Mouse (Mus musculus): ENCODE data around the gene Itsn1. TPM values are rescaled to one million over a fixed set of nuclear protein-coding genes. Genes with fewer than 3 reads are reported as not detected.

Itsn1 gene
- polyA plus RNA-seq, 1 experiment from 2014 or later = 54.7 TPM

DNA sequence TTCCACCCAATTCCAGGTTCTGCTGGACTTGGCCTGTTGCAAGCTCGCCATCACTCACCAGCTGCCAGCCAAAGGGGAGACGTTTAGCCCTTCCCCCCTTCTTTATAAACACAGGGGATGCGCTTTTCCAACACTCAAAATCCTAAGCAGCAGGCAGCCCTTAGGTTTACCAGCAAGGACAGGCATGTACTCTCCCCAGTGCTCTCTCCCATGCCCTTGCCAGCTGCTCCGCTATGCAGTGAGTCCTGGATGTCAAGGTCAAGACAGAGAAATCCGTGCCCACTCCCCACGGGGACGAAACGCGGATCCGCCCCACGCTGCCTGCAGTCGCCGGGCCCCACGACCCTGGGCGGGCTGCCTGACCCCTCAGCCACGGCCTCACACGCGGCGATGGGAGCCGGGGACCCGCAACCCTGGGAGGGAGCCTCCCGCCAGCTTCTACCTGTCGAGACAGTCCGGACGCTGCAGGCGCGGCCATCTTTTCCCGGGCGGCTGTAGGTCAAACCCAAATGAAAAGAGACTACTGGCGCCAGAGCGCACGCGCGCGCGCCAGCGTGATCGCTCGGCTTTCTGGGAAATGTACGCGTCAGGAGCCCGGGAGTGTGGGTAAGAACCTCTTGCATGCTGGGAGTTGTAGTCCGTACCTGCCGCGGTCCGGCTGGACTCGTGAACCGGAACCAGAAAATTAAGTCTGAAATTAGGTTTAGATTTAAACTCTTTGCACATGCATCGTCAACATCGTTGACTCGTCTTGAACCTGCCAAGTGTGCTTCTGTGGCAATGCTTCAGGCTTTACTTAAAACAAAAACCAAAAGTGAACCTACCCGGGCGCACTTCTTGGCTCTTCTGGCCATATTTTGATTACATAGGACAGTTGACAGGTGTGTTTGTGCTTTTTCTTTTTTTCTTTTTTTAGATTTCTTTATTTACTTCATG is 202.3 kb downstream of the Itsn1 start:
- peak; percentile 98 for ATAC-seq (ENCODE audit: low read depth)
- H3K9ac ChIP-seq (ENCODE audit: low read depth, low read length) = peak overlapping the region; percentile 98
- H3K4me1 ChIP-seq (ENCODE audit: control insufficient read depth, low read depth, low read length) = peaks cover 7% of the 10 kb centered on the region
- peak overlapping the region; percentile 85 for H3K4me2 ChIP-seq (ENCODE audit: low read depth, low read length)
- H3K9me3 ChIP-seq (replicated peaks; ENCODE audit: control insufficient read depth, low read length) = no peaks in the 10 kb centered on the region
- H3K27me3 ChIP-seq (ENCODE audit: control insufficient read depth, insufficient read depth, low read depth, low read length) = no peaks in the 10 kb centered on the region
- H3K4me3 ChIP-seq (ENCODE audit: low read depth, low read length) = peak overlapping the region; percentile 92
- under 1% methylated on average over 53 of the region's 53 CpGs for WGBS (ENCODE audit: insufficient replicate concordance)
- peak overlapping the region; percentile 80 for H3K27ac ChIP-seq (ENCODE audit: low read length)
- H3K36me3 ChIP-seq (ENCODE audit: control insufficient read depth, insufficient read depth) = peaks cover 31% of the 10 kb centered on the region

DNA sequence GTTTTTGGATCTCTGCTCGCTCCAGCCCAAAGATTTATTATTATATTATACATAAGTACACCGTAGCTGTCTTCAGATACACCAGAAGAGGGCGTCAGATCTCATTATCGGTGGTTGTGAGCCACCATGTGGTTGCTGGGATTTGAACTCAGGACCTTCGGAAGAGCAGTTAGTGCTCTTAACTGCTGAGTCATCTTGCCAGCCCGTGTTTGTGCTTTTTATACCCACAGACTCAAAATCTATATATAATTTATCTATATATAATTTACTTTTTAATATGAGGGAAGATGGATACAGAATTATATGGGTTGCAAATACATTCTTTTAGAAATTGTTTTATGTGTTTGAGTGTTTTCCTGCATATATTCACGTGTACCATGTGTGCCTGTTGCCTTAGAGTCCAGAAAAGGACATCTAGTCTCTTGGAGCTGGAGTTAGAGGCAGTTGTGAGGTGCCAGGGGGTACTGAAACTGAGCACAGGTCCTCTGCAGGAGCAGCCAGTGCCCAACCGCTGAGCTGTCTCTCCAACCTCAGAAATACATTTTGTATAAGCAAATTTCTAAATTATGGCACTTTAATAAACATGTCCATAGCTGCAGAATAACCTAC is 203.1 kb downstream of the Itsn1 start:
- no peak overlapping the region for H3K9ac ChIP-seq (ENCODE audit: low read depth, low read length)
- ATAC-seq (ENCODE audit: low read depth) = no peak
- peaks cover 23% of the 10 kb centered on the region for H3K36me3 ChIP-seq (ENCODE audit: control insufficient read depth, insufficient read depth)
- peaks cover 7% of the 10 kb centered on the region for H3K4me1 ChIP-seq (ENCODE audit: control insufficient read depth, low read depth, low read length)
- peak overlapping the region; percentile 45 for H3K4me2 ChIP-seq (ENCODE audit: low read depth, low read length)
- H3K27me3 ChIP-seq (ENCODE audit: control insufficient read depth, insufficient read depth, low read depth, low read length) = no peaks in the 10 kb centered on the region
- WGBS (ENCODE audit: insufficient replicate concordance) = 40% methylated on average over 8 of the region's 8 CpGs
- no peak overlapping the region for H3K27ac ChIP-seq (ENCODE audit: low read length)
- no peaks in the 10 kb centered on the region for H3K9me3 ChIP-seq (replicated peaks; ENCODE audit: control insufficient read depth, low read length)
- peak overlapping the region; percentile 92 for H3K4me3 ChIP-seq (ENCODE audit: low read depth, low read length)

GRCm38 (mm10) chr16:91932843-91933518 is 203.9 kb downstream of the Itsn1 start:
- 34% methylated on average over 9 of the region's 10 CpGs for WGBS (ENCODE audit: insufficient replicate concordance)
- Histone ChIP-seq H3K4me3 (ENCODE audit: low read depth, low read length) (no peak overlapping the region), H3K9ac (ENCODE audit: low read depth, low read length) (no peak overlapping the region), H3K4me1 (ENCODE audit: control insufficient read depth, low read depth, low read length) (peaks cover 7% of the 10 kb centered on the region), H3K4me2 (ENCODE audit: low read depth, low read length) (peak overlapping the region; percentile 14; the same call in 1 of the 2 replicates), H3K27ac (ENCODE audit: low read length) (no peak overlapping the region), H3K9me3 (replicated peaks; ENCODE audit: control insufficient read depth, low read length) (no peaks in the 10 kb centered on the region), H3K36me3 (ENCODE audit: control insufficient read depth, insufficient read depth) (peaks cover 15% of the 10 kb centered on the region), H3K27me3 (ENCODE audit: control insufficient read depth, insufficient read depth, low read depth, low read length) (no peaks in the 10 kb centered on the region)
- no peak for ATAC-seq (ENCODE audit: low read depth)

GRCm38 (mm10) chr16:91935108-91935507 is 206.0 kb downstream of the Itsn1 start:
- no peaks in the 10 kb centered on the region for H3K27me3 ChIP-seq (ENCODE audit: control insufficient read depth, insufficient read depth, low read depth, low read length)
- H3K4me3 ChIP-seq (ENCODE audit: low read depth, low read length) = no peak overlapping the region
- H3K36me3 ChIP-seq (ENCODE audit: control insufficient read depth, insufficient read depth) = no peaks in the 10 kb centered on the region
- H3K4me2 ChIP-seq (ENCODE audit: low read depth, low read length) = no peak overlapping the region
- no peak overlapping the region for H3K9ac ChIP-seq (ENCODE audit: low read depth, low read length)
- no peak for ATAC-seq (ENCODE audit: low read depth)
- no peaks in the 10 kb centered on the region for H3K9me3 ChIP-seq (replicated peaks; ENCODE audit: control insufficient read depth, low read length)
- no peak overlapping the region for H3K27ac ChIP-seq (ENCODE audit: low read length)
- 38% methylated on average over 8 of the region's 8 CpGs for WGBS (ENCODE audit: insufficient replicate concordance)
- H3K4me1 ChIP-seq (ENCODE audit: control insufficient read depth, low read depth, low read length) = peaks cover 4% of the 10 kb centered on the region

DNA sequence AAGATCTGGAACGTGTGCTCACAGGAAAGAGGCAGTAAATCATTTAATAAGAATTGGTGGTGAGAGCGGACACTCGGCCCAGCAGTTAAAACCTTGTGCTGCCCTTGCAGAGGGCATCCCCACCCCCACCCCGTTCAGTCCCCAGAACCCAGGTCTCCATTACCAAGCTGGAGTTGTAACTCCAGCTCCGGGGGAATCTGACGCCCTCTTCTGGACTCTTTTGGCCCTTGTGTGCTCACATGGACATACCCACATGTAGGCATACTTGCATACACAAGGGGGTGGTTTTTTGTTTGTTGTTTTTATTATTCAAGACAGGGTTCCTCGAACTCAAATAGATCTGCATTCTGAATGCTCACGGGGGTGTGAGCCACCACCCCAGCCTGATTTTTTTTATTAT is 206.6 kb downstream of the Itsn1 start:
- Histone ChIP-seq H3K27me3 (ENCODE audit: control insufficient read depth, insufficient read depth, low read depth, low read length) (no peaks in the 10 kb centered on the region), H3K27ac (ENCODE audit: low read length) (no peak overlapping the region), H3K9me3 (replicated peaks; ENCODE audit: control insufficient read depth, low read length) (no peaks in the 10 kb centered on the region), H3K36me3 (ENCODE audit: control insufficient read depth, insufficient read depth) (no peaks in the 10 kb centered on the region), H3K4me2 (ENCODE audit: low read depth, low read length) (no peak overlapping the region), H3K9ac (ENCODE audit: low read depth, low read length) (no peak overlapping the region), H3K4me3 (ENCODE audit: low read depth, low read length) (no peak overlapping the region), H3K4me1 (ENCODE audit: control insufficient read depth, low read depth, low read length) (no peaks in the 10 kb centered on the region; the same call in 1 of the 2 replicates)
- no peak for ATAC-seq (ENCODE audit: low read depth)
- WGBS (ENCODE audit: insufficient replicate concordance) = 39% methylated on average over 8 of the region's 8 CpGs

DNA sequence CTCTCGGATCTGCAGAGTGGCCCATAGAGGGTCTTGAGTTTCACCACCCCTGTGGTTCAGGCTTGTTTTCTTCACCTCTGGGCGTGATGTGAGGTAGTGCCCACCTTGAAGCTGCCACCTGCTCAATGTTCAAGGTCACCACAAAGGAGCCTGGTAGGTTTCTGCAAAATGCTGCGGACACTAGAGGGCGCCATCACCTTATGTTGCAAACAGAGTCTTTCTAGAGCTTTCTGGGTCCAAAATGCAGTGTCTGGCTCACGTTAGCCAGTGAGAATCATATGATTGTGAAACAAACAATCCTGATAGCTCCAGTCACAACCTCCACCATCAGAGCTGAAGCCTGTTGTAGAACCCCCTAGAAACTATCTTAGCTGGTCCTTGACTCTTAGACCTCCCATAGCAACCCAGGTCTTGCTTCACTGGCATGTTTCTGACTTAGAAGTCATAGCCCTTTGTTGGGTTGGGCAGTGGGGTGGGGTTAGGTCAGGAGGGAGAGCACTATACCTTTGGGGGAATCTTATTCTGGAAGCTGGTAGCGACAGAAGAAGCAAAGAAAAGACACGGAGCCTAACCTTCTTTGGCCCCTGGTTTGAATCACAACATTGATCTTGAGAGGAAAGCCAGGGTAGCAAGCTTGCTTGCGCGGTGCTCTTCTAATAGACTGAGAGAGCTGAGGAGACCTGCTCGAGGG is 207.4 kb downstream of the Itsn1 start:
- no peak for ATAC-seq (ENCODE audit: low read depth)
- no peak overlapping the region for H3K4me3 ChIP-seq (ENCODE audit: low read depth, low read length)
- no peak overlapping the region for H3K9ac ChIP-seq (ENCODE audit: low read depth, low read length)
- H3K36me3 ChIP-seq (ENCODE audit: control insufficient read depth, insufficient read depth) = no peaks in the 10 kb centered on the region
- no peaks in the 10 kb centered on the region; the same call in 1 of the 2 replicates for H3K4me1 ChIP-seq (ENCODE audit: control insufficient read depth, low read depth, low read length)
- H3K27ac ChIP-seq (ENCODE audit: low read length) = no peak overlapping the region
- 39% methylated on average over 10 of the region's 10 CpGs for WGBS (ENCODE audit: insufficient replicate concordance)
- no peaks in the 10 kb centered on the region for H3K9me3 ChIP-seq (replicated peaks; ENCODE audit: control insufficient read depth, low read length)
- no peaks in the 10 kb centered on the region for H3K27me3 ChIP-seq (ENCODE audit: control insufficient read depth, insufficient read depth, low read depth, low read length)
- no peak overlapping the region for H3K4me2 ChIP-seq (ENCODE audit: low read depth, low read length)

- H3K9me3 ChIP-seq (replicated peaks; ENCODE audit: control insufficient read depth, low read length) = no peaks in the 10 kb centered on the region
- no peak overlapping the region for H3K4me2 ChIP-seq (ENCODE audit: low read depth, low read length)
- no peak overlapping the region for H3K27ac ChIP-seq (ENCODE audit: low read length)
- no peak overlapping the region for H3K4me3 ChIP-seq (ENCODE audit: low read depth, low read length)
- H3K4me1 ChIP-seq (ENCODE audit: control insufficient read depth, low read depth, low read length) = no peaks in the 10 kb centered on the region; the same call in 1 of the 2 replicates
- no peak overlapping the region for H3K9ac ChIP-seq (ENCODE audit: low read depth, low read length)
- peak; percentile 15; the same call in 1 of the 2 replicates for ATAC-seq (ENCODE audit: low read depth)
- H3K27me3 ChIP-seq (ENCODE audit: control insufficient read depth, insufficient read depth, low read depth, low read length) = no peaks in the 10 kb centered on the region
- H3K36me3 ChIP-seq (ENCODE audit: control insufficient read depth, insufficient read depth) = no peaks in the 10 kb centered on the region
- 71% methylated on average over 11 of the region's 11 CpGs for WGBS (ENCODE audit: insufficient replicate concordance)
These were observed 208.2 kb downstream of the Itsn1 start for GRCm38 (mm10) chr16:91937281-91937680.

GRCm38 (mm10) chr16:91938141-91938540 is 209.1 kb downstream of the Itsn1 start:
- H3K4me2 ChIP-seq (ENCODE audit: low read depth, low read length) = no peak overlapping the region
- 77% methylated on average over 5 of the region's 5 CpGs for WGBS (ENCODE audit: insufficient replicate concordance)
- no peak overlapping the region for H3K4me3 ChIP-seq (ENCODE audit: low read depth, low read length)
- no peaks in the 10 kb centered on the region for H3K9me3 ChIP-seq (replicated peaks; ENCODE audit: control insufficient read depth, low read length)
- H3K9ac ChIP-seq (ENCODE audit: low read depth, low read length) = no peak overlapping the region
- H3K27me3 ChIP-seq (ENCODE audit: control insufficient read depth, insufficient read depth, low read depth, low read length) = no peaks in the 10 kb centered on the region
- no peaks in the 10 kb centered on the region; the same call in 1 of the 2 replicates for H3K4me1 ChIP-seq (ENCODE audit: control insufficient read depth, low read depth, low read length)
- H3K27ac ChIP-seq (ENCODE audit: low read length) = no peak overlapping the region
- ATAC-seq (ENCODE audit: low read depth) = no peak
- no peaks in the 10 kb centered on the region for H3K36me3 ChIP-seq (ENCODE audit: control insufficient read depth, insufficient read depth)
